Mouse (Mus musculus): ENCODE measurements around the gene Zfp281. TPM values are rescaled to one million over a fixed set of nuclear protein-coding genes. Genes with fewer than 3 reads are reported as not detected.
A peak's percentile ranks its signal among the peaks of the same experiment; 100 is the strongest.

The Zfp281 gene
- total RNA-seq, 2 experiments from 2014 or later = 8.3 to 10.9 TPM

GRCm38 (mm10) chr1:136608339-136609261 is 16.1 kb upstream of the Zfp281 start:
- no peak for DNase-seq
- intact Hi-C loops (cut with DNase I) = no loop called here

DNA sequence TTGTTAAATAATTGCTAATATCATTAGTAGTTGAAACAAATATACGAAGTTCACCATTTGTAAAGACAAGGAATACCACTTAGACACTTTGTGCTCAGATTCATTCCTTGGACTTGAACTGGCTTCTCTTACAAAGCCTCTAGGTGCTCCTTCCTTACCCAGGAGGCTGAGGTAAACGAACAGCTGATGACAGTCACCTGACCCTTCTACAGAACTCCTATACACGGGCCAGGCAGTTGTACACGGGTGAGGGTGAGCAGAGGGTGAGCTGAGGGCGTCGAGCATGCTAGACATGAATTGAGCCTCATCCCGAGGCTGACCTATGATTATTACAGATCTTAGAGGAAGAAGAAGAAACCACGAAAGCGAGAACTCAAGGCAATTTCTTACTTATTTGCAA is 12.9 kb upstream of the Zfp281 start:
- no peak for DNase-seq

DNA sequence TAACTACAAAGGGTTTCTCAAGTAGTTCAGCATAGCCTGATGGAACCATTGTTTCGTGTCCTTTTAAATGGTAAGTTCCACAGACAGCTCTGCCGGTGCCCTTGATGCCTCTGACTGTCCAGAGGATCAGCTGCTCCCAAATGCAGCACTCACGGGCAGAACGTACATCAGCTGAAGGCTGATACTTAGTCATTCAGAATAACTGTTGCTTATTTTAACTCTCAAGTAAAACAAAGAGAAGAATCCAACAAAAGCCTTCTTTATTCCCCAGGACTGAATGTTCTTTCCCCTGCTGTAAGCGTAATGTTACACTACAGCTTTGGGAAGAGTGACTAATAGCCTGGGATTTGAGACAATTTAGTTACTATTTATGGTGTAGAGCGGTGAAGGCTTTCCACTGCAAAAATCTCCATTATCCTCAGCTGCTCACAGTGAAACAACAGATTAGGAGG is 11.4 kb upstream of the Zfp281 start:
- DNase-seq = no peak
- intact Hi-C loops (cut with DNase I) = no loop called here

More for the DNA sequence above, 12.9 kb upstream of the Zfp281 start:
- intact Hi-C loops (cut with DNase I) = no loop called here

DNA sequence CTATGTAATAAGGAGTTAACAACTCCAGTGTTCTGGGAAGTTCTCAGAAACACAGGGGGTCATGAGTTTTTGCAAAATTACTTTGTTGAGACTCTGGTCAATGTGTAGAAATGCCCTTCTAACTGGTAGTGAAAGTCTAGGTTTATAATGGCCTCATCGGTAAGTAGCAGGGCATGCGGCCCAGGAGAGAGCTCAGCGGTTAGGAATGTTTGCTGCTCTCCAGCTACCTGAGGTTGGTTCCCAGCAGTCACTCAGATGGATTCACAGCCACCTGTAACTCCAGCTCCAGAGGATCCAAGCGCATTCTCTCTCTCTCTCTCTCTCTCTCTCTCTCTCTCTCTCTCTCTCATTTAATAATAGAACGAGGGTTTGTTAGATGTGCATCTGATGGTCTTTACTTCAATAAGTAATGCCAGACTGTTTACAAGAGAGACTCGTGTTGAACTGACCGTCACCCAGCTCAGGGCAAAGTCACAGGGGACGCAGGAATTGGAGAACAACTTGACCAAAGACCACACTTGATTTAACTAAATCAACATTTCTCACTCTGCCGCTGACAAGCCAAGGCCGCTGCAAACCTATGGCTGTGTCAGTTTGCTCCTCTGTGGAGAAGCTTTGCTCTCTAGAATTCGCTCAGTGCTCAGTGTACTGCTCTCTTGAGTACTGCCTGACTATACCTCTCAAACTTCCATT is 9.8 kb upstream of the Zfp281 start:
- intact Hi-C loops (cut with DNase I) = no loop called here
- no peak for DNase-seq

DNA sequence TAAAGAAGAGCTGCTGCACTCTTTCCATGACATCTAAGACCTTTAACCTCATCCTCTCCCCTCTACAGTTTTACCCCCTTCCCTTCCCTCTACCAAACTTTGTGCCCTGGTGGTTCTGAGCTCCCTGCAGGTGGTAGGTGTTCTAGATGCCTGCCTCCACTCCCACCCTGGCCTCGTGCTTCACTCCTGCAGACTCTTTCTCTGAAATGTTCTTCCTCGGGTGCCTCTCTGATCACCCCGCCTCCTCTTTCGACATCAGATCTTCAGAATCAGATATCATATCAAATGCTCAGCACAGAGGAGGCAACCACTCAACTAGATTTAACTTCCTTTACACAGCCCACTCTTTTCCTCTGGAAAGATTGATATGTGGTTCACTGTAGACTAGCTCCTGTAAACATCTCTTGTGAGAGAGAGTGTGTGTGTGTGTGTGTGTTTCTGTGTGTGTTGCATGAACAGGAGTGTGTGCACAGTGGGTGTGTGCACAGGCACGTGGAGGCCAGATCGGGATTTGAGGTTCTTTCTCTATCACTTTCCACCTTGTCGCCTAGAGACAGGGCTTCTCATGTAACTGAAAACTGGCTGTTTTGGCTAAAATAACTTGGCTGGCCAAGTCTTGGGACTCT is 7.4 kb upstream of the Zfp281 start:
- intact Hi-C loops (cut with DNase I) = no loop called here
- DNase-seq = no peak

DNA sequence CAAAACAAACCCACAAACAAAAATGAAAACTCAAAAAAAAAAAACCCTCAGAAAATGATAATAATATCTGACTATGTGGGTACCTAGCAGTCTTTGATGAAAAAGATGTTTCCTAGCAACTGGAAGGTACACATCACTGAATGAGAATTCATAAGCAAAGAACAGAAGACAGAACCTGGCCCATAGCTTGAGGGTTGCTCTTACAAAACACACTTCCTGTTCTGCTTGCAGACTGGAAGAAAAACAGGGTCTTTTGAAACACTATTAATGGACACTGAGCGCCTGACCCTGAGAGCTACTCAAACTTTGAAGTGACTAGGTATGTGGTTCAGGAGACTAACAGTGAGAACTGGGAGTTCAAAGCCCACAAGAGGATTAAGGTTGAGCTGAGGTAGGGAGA is 6.1 kb upstream of the Zfp281 start:
- no peak for DNase-seq
- intact Hi-C loops (cut with DNase I) = no loop called here

GRCm38 (mm10) chr1:136625019-136625895 is 556 bp downstream of the Zfp281 start:
- DNase-seq = peak; percentile 21 to 41
- intact Hi-C loops (cut with DNase I) = no loop called here

DNA sequence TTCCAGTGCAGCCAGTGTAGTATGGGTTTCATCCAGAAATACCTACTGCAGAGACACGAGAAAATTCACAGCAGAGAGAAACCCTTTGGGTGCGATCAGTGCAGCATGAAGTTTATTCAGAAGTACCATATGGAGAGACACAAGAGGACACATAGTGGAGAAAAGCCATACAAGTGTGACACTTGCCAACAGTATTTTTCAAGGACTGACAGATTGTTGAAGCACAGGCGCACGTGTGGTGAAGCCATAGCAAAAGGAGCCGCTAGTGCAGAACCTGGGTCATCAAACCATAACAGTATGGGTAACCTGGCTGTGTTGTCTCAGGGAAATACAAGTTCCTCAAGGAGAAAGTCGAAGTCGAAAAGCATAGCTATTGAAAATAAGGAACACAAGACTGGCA is 1.4 kb downstream of the Zfp281 start:
- no peak for DNase-seq
- intact Hi-C loops (cut with DNase I) = no loop called here

- no peak for DNase-seq
- intact Hi-C loops (cut with DNase I) = no loop called here
These were observed 2.1 kb downstream of the Zfp281 start for GRCm38 (mm10) chr1:136626756-136627155.

DNA sequence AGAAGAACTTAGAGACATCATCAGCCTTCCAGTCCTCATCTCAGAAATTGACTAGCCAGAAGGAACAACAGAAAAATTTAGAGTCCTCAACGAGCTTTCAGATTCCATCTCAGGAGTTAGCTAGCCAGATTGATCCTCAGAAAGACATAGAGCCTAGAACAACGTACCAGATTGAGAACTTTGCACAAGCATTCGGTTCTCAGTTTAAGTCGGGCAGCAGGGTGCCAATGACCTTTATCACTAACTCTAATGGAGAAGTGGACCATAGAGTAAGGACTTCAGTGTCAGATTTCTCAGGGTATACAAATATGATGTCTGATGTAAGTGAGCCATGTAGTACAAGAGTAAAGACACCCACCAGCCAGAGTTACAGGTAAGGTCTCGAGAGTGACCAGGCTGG is 2.9 kb downstream of the Zfp281 start:
- intact Hi-C loops (cut with DNase I) = no loop called here

DNA sequence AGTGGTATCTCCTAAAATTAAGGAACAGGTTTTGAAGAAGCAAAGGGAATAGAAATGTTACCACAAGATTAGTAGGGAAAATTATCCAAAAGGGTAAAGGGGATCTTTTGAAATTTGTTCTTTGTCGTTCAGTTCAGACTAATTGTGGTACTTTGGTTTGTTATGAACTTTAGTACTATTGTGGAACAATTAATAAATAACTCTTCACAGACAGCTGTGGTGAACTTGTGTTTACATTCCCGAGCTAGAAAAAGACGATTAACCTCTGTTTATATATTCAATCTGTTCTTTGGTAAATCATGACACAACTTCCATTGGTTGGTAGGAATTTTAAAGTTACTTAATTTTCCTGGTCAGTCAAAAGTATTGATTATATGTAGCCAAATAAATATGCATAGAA is 8.2 kb downstream of the Zfp281 start:
- intact Hi-C loops (cut with DNase I) = no loop called here
- DNase-seq = no peak

More for the DNA sequence above, 2.9 kb downstream of the Zfp281 start:
- DNase-seq = no peak

- DNase-seq = no peak
- intact Hi-C loops (cut with DNase I) = no loop called here
These were observed 10.9 kb downstream of the Zfp281 start for GRCm38 (mm10) chr1:136635644-136636043.

DNA sequence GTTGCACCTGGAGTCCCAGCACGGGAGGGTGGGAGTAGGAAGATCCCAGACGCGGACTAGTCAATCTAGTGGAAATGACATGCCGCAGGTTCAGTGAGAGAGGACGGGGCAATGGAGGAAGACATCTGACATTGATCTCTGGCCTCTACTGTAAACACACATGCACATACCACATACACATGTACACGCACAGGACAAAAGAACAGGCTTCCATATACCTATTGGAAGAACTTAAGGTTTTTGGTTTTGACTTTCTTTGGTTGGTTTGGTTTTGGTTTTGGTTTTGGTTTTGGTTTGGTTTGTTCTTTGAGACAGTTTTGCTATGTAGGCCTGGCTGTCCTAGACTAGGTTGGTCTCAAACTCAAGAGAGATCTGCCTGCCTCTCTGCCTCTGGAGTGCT is 12.2 kb downstream of the Zfp281 start:
- intact Hi-C loops (cut with DNase I) = no loop called here

GRCm38 (mm10) chr1:136637696-136638095 is 13.0 kb downstream of the Zfp281 start:
- intact Hi-C loops (cut with DNase I) = no loop called here

More for the DNA sequence above, 12.2 kb downstream of the Zfp281 start:
- DNase-seq = no peak

GRCm38 (mm10) chr1:136638211-136638610 is 13.5 kb downstream of the Zfp281 start:
- intact Hi-C loops (cut with DNase I) = no loop called here
- no peak for DNase-seq

More at GRCm38 (mm10) chr1:136637696-136638095, 13.0 kb downstream of the Zfp281 start:
- no peak for DNase-seq

- intact Hi-C loops (cut with DNase I) = no loop called here
- DNase-seq = no peak
These were observed 14.0 kb downstream of the Zfp281 start for GRCm38 (mm10) chr1:136638699-136639098.

DNA sequence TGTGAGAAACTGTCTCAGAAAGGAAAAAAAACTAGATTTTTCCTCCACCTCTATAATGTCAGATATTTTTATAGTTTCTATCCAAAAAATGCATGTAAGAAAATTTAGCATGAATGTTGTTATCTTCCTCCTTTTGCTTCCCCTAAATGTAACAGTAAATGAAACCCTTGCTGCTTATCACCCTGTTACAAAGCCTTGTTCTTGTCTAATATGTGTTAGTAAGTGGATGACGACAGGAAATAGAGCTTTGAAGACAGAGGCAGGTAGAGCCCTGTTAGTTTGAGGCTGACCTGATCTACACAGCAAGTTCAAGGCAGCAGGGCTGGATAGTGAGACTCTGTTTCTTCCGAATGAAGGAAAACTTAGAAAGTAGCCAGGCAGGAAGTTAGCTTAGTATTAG is 14.5 kb downstream of the Zfp281 start:
- intact Hi-C loops (cut with DNase I) = no loop called here
- DNase-seq = no peak

DNA sequence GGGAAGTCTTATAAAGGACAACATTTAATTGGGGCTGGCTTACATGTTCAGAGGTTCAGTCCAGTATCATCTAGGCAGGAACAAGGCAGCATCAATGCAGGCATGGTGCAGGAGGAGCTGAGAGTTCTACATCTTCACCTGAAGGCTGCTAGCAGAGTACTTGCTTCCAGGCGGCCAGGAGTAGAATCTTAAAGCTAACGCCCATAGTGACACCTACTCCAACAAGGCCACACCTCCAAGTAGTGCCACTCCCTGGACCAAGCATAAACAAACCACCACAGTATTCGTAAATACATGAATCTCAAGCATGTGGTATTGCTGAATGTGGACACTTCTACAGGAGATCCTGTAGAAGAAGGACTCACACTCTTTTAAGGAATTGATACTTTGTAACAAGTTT is 18.0 kb downstream of the Zfp281 start:
- intact Hi-C loops (cut with DNase I) = no loop called here
- DNase-seq = no peak

DNA sequence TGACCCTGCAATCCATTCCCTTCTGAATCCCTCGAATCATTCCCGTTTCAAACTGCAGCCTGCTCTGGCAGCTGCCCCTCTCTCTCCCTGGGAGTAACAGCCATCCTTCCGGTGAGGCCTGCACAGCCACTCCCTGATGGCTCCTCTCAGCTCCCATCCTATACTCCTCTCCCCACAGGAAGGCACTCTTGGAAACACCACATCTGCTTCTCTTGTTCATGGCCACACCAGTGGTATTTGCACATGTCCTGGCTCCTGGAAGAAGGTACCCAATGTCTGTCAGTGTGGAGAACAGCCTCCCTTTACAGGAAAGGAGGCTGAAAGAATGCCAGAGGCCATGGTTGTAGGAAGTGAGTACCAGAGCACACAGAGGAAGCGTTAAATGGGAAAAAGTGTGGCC is 19.8 kb downstream of the Zfp281 start:
- no peak for DNase-seq
- intact Hi-C loops (cut with DNase I) = no loop called here
